Mouse (Mus musculus): ENCODE results near the gene Tprgl. TPM values are rescaled to one million over a fixed set of nuclear protein-coding genes. Genes with fewer than 3 reads are reported as not detected.

Tprgl gene
- polyA plus RNA-seq, 1 experiment from 2014 or later = 148 TPM

DNA sequence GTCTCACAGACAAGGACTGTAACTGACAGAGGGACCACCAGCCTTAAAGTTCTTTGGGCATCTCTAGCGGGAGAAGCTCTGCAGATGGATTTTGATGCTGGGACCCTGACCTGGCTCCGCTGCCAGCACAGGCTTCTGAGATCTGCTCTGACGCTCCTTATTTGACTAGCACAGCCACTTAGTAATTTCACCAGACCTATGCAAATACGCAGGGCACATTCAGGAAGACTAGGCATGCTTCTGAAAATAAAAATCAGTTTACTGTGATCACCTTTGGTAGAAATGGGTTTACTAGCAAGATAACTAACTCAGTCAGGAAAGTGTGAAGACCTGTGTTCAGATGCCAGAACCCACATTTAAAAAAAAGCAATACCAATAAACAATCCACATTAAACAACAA is 28.6 kb downstream of the Tprgl start:
- peaks cover 37% of the 10 kb centered on the region for H3K27me3 ChIP-seq (ENCODE audit: control insufficient read depth, insufficient read depth, low read length)
- 80% methylated on average over 4 of the region's 4 CpGs for WGBS

GRCm38 (mm10) chr4:154129950-154130349 is 30.5 kb downstream of the Tprgl start:
- Histone ChIP-seq H3K4me3 (ENCODE audit: control insufficient read depth in 1 of 2, insufficient read depth in 1 of 2, low read depth in 1 of 2, low read length in 2 of 2) (no peak overlapping the region), H3K4me2 (ENCODE audit: low read length) (no peak overlapping the region), H3K27ac (replicated peaks in 1 of 2; ENCODE audit: control insufficient read depth in 1 of 2, insufficient read depth in 1 of 2, low read depth in 2 of 2, low read length in 2 of 2) (no peak overlapping the region), H3K9me3 (ENCODE audit: control insufficient read depth, low read length) (no peaks in the 10 kb centered on the region), H3K9ac (ENCODE audit: low read length) (no peak overlapping the region), H3K36me3 (ENCODE audit: control insufficient read depth, insufficient read depth, low read length) (no peaks in the 10 kb centered on the region), H3K27me3 (ENCODE audit: control insufficient read depth, insufficient read depth, low read length) (peaks cover 18% of the 10 kb centered on the region), H3K4me1 (ENCODE audit: control insufficient read depth in 2 of 2, insufficient read depth in 2 of 2, low read length in 2 of 2) (no peaks in the 10 kb centered on the region)
- ATAC-seq (ENCODE audit: insufficient number of reproducible peaks, insufficient read depth, low FRiP score, low read depth) = no peak

More for the DNA sequence above, 28.6 kb downstream of the Tprgl start:
- H3K4me2 ChIP-seq (ENCODE audit: low read length) = no peak overlapping the region
- H3K9ac ChIP-seq (ENCODE audit: low read length) = no peak overlapping the region
- H3K27ac ChIP-seq (replicated peaks in 1 of 2; ENCODE audit: control insufficient read depth in 1 of 2, insufficient read depth in 1 of 2, low read depth in 2 of 2, low read length in 2 of 2) = no peak overlapping the region
- H3K4me3 ChIP-seq (ENCODE audit: control insufficient read depth in 1 of 2, insufficient read depth in 1 of 2, low read depth in 1 of 2, low read length in 2 of 2) = no peak overlapping the region
- no peaks in the 10 kb centered on the region for H3K4me1 ChIP-seq (ENCODE audit: control insufficient read depth in 2 of 2, insufficient read depth in 2 of 2, low read length in 2 of 2)
- no peak for ATAC-seq (ENCODE audit: insufficient number of reproducible peaks, insufficient read depth, low FRiP score, low read depth)
- H3K36me3 ChIP-seq (ENCODE audit: control insufficient read depth, insufficient read depth, low read length) = no peaks in the 10 kb centered on the region
- H3K9me3 ChIP-seq (ENCODE audit: control insufficient read depth, low read length) = no peaks in the 10 kb centered on the region

GRCm38 (mm10) chr4:154127273-154127672 is 33.2 kb downstream of the Tprgl start:
- ATAC-seq (ENCODE audit: insufficient number of reproducible peaks, insufficient read depth, low FRiP score, low read depth) = no peak

GRCm38 (mm10) chr4:154125202-154125601 is 35.3 kb downstream of the Tprgl start:
- peaks cover 23% of the 10 kb centered on the region for H3K27me3 ChIP-seq (ENCODE audit: control insufficient read depth, insufficient read depth, low read length)
- no peaks in the 10 kb centered on the region for H3K36me3 ChIP-seq (ENCODE audit: control insufficient read depth, insufficient read depth, low read length)
- H3K9ac ChIP-seq (ENCODE audit: low read length) = no peak overlapping the region

More at GRCm38 (mm10) chr4:154127273-154127672, 33.2 kb downstream of the Tprgl start:
- Histone ChIP-seq H3K4me2 (ENCODE audit: low read length) (no peak overlapping the region), H3K27me3 (ENCODE audit: control insufficient read depth, insufficient read depth, low read length) (peaks cover 27% of the 10 kb centered on the region), H3K9ac (ENCODE audit: low read length) (no peak overlapping the region), H3K4me1 (ENCODE audit: control insufficient read depth in 2 of 2, insufficient read depth in 2 of 2, low read length in 2 of 2) (no peaks in the 10 kb centered on the region), H3K27ac (replicated peaks in 1 of 2; ENCODE audit: control insufficient read depth in 1 of 2, insufficient read depth in 1 of 2, low read depth in 2 of 2, low read length in 2 of 2) (no peak overlapping the region), H3K4me3 (ENCODE audit: control insufficient read depth in 1 of 2, insufficient read depth in 1 of 2, low read depth in 1 of 2, low read length in 2 of 2) (no peak overlapping the region), H3K9me3 (ENCODE audit: control insufficient read depth, low read length) (no peaks in the 10 kb centered on the region), H3K36me3 (ENCODE audit: control insufficient read depth, insufficient read depth, low read length) (no peaks in the 10 kb centered on the region)
- WGBS = 74% methylated on average over 3 of the region's 3 CpGs

DNA sequence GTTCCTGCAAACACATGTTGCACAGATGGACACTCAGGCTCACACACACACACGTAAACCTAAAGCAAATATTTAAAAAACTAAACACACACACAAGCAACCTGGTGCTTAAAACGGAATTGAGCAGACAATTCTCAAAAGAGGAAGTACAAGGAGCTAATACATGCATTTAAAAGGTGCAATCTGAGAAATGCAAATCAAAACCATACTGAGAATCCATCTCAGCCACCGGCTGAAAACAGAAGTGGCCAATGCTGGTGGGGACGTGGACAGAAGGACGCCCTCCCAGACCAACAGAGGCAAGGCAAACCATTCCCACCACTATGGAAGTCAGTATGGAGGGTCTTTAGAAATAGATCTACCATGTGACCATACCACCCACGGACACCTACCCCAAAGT is 36.9 kb downstream of the Tprgl start:
- Histone ChIP-seq H3K4me3 (ENCODE audit: control insufficient read depth in 1 of 2, insufficient read depth in 1 of 2, low read depth in 1 of 2, low read length in 2 of 2) (no peak overlapping the region), H3K9ac (ENCODE audit: low read length) (no peak overlapping the region), H3K36me3 (ENCODE audit: control insufficient read depth, insufficient read depth, low read length) (no peaks in the 10 kb centered on the region), H3K27ac (replicated peaks in 1 of 2; ENCODE audit: control insufficient read depth in 1 of 2, insufficient read depth in 1 of 2, low read depth in 2 of 2, low read length in 2 of 2) (no peak overlapping the region), H3K27me3 (ENCODE audit: control insufficient read depth, insufficient read depth, low read length) (peaks cover 23% of the 10 kb centered on the region), H3K4me2 (ENCODE audit: low read length) (no peak overlapping the region), H3K9me3 (ENCODE audit: control insufficient read depth, low read length) (no peaks in the 10 kb centered on the region), H3K4me1 (ENCODE audit: control insufficient read depth in 2 of 2, insufficient read depth in 2 of 2, low read length in 2 of 2) (no peaks in the 10 kb centered on the region)
- 75% methylated on average over 6 of the region's 6 CpGs for WGBS
- ATAC-seq (ENCODE audit: insufficient number of reproducible peaks, insufficient read depth, low FRiP score, low read depth) = no peak

More at GRCm38 (mm10) chr4:154125202-154125601, 35.3 kb downstream of the Tprgl start:
- Histone ChIP-seq H3K9me3 (ENCODE audit: control insufficient read depth, low read length) (no peaks in the 10 kb centered on the region), H3K27ac (replicated peaks in 1 of 2; ENCODE audit: control insufficient read depth in 1 of 2, insufficient read depth in 1 of 2, low read depth in 2 of 2, low read length in 2 of 2) (no peak overlapping the region), H3K4me1 (ENCODE audit: control insufficient read depth in 2 of 2, insufficient read depth in 2 of 2, low read length in 2 of 2) (no peaks in the 10 kb centered on the region), H3K4me2 (ENCODE audit: low read length) (no peak overlapping the region), H3K4me3 (ENCODE audit: control insufficient read depth in 1 of 2, insufficient read depth in 1 of 2, low read depth in 1 of 2, low read length in 2 of 2) (no peak overlapping the region)
- ATAC-seq (ENCODE audit: insufficient number of reproducible peaks, insufficient read depth, low FRiP score, low read depth) = no peak
- WGBS = 67% methylated on average over 5 of the region's 5 CpGs

GRCm38 (mm10) chr4:154122374-154122773 is 38.1 kb downstream of the Tprgl start:
- Histone ChIP-seq H3K9me3 (ENCODE audit: control insufficient read depth, low read length) (no peaks in the 10 kb centered on the region), H3K4me3 (ENCODE audit: control insufficient read depth in 1 of 2, insufficient read depth in 1 of 2, low read depth in 1 of 2, low read length in 2 of 2) (no peak overlapping the region), H3K4me1 (ENCODE audit: control insufficient read depth in 2 of 2, insufficient read depth in 2 of 2, low read length in 2 of 2) (no peaks in the 10 kb centered on the region), H3K36me3 (ENCODE audit: control insufficient read depth, insufficient read depth, low read length) (no peaks in the 10 kb centered on the region), H3K4me2 (ENCODE audit: low read length) (no peak overlapping the region), H3K27ac (replicated peaks in 1 of 2; ENCODE audit: control insufficient read depth in 1 of 2, insufficient read depth in 1 of 2, low read depth in 2 of 2, low read length in 2 of 2) (no peak overlapping the region), H3K27me3 (ENCODE audit: control insufficient read depth, insufficient read depth, low read length) (peaks cover 23% of the 10 kb centered on the region), H3K9ac (ENCODE audit: low read length) (no peak overlapping the region)
- WGBS = 70% methylated on average over 7 of the region's 7 CpGs
- ATAC-seq (ENCODE audit: insufficient number of reproducible peaks, insufficient read depth, low FRiP score, low read depth) = no peak

DNA sequence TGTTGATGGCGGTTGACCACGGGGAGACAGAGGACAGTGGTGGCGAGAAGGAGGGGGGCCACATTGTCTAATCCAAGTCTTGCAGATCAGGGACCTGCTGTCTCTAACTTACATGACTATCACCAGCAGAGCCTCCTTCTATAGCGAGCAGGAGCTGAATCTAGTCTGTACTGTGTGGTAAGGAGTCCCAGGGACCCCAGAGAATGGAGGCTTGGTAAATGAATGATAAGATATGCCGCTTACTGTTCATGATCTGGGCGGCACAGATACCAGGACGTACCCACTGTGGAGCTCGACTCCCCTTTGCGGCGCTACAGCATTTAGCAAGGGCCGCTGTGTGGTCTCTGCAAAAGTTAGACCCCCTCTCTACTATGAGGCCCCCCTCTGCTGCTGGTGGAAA is 38.7 kb downstream of the Tprgl start:
- no peak for ATAC-seq (ENCODE audit: insufficient number of reproducible peaks, insufficient read depth, low FRiP score, low read depth)
- Histone ChIP-seq H3K9me3 (ENCODE audit: control insufficient read depth, low read length) (no peaks in the 10 kb centered on the region), H3K9ac (ENCODE audit: low read length) (no peak overlapping the region), H3K4me1 (ENCODE audit: control insufficient read depth in 2 of 2, insufficient read depth in 2 of 2, low read length in 2 of 2) (no peaks in the 10 kb centered on the region), H3K27ac (replicated peaks in 1 of 2; ENCODE audit: control insufficient read depth in 1 of 2, insufficient read depth in 1 of 2, low read depth in 2 of 2, low read length in 2 of 2) (no peak overlapping the region), H3K36me3 (ENCODE audit: control insufficient read depth, insufficient read depth, low read length) (no peaks in the 10 kb centered on the region), H3K27me3 (ENCODE audit: control insufficient read depth, insufficient read depth, low read length) (peaks cover 19% of the 10 kb centered on the region), H3K4me3 (ENCODE audit: control insufficient read depth in 1 of 2, insufficient read depth in 1 of 2, low read depth in 1 of 2, low read length in 2 of 2) (no peak overlapping the region), H3K4me2 (ENCODE audit: low read length) (no peak overlapping the region)
- WGBS = 64% methylated on average over 11 of the region's 11 CpGs

GRCm38 (mm10) chr4:154119208-154119607 is 41.3 kb downstream of the Tprgl start:
- Histone ChIP-seq H3K4me1 (ENCODE audit: control insufficient read depth in 2 of 2, insufficient read depth in 2 of 2, low read length in 2 of 2) (no peaks in the 10 kb centered on the region), H3K9ac (ENCODE audit: low read length) (no peak overlapping the region), H3K4me3 (ENCODE audit: control insufficient read depth in 1 of 2, insufficient read depth in 1 of 2, low read depth in 1 of 2, low read length in 2 of 2) (no peak overlapping the region), H3K9me3 (ENCODE audit: control insufficient read depth, low read length) (no peaks in the 10 kb centered on the region), H3K36me3 (ENCODE audit: control insufficient read depth, insufficient read depth, low read length) (no peaks in the 10 kb centered on the region), H3K27me3 (ENCODE audit: control insufficient read depth, insufficient read depth, low read length) (peaks cover 19% of the 10 kb centered on the region), H3K4me2 (ENCODE audit: low read length) (no peak overlapping the region), H3K27ac (replicated peaks in 1 of 2; ENCODE audit: control insufficient read depth in 1 of 2, insufficient read depth in 1 of 2, low read depth in 2 of 2, low read length in 2 of 2) (no peak overlapping the region)
- WGBS = 73% methylated on average over 9 of the region's 9 CpGs
- no peak for ATAC-seq (ENCODE audit: insufficient number of reproducible peaks, insufficient read depth, low FRiP score, low read depth)
